Comparison of ENCODE assay signal across 20 mouse cellular contexts in genomic region chr11:67599141-67599540, GRCm38 (mm10).
A peak's percentile ranks its signal among the peaks of the same experiment; 100 is the strongest.
DNase-seq lines count a peak whose midpoint lies in the region; ATAC-seq and TF ChIP-seq lines count a peak whose summit lies in the region.
"Had no signal": no experiment of that assay in that cellular context is flagged by ENCODE, and none has a peak within 500 bp of the region (broad histone marks: within the 10 kb centered on the region; RNA-seq: fewer than 3 reads in every experiment).

No protein-coding gene starts in this region.

- TF ChIP-seq CTCF in midbrain, postnatal 0 days (IDR thresholded peaks at IDR 0.05) = no peak
- no peak for TF ChIP-seq CTCF in cortical plate, adult 2 months (IDR thresholded peaks at IDR 0.05; ENCODE audit: extremely low read depth, insufficient read depth, low read length)
- TF ChIP-seq CTCF in liver, postnatal 0 days (IDR thresholded peaks at IDR 0.05; ENCODE audit: low read depth) = no peak

- no peak overlapping the region for H3K27ac ChIP-seq in midbrain, postnatal 0 days (ENCODE audit: low read depth, low read length)
- no peak overlapping the region for H3K27ac ChIP-seq in midbrain, embryonic 14.5 days (replicated peaks; ENCODE audit: low read depth, low read length)
- peak overlapping the region; percentile 81; the same call in 1 of the 2 replicates for H3K27ac ChIP-seq in cortical plate, adult 2 months (ENCODE audit: insufficient read depth, low read length)
- no peak overlapping the region for H3K27ac ChIP-seq in forebrain, embryonic 14.5 days (ENCODE audit: low read depth, low read length)
- no peak overlapping the region for H3K27ac ChIP-seq in liver, postnatal 0 days (ENCODE audit: low read depth)
- H3K27ac ChIP-seq: embryonic facial prominence, embryonic 13.5 days; heart, embryonic 10.5 days; hindbrain, embryonic 12.5 days; hindbrain, postnatal 0 days had no signal

- no peak for DNase-seq in midbrain, postnatal 0 days (ENCODE audit: low spot score)
- no peak for DNase-seq in midbrain, embryonic 14.5 days
- DNase-seq in forebrain, embryonic 14.5 days (ENCODE audit: low spot score) = peak; percentile 82
- no peak for DNase-seq in urinary bladder, postnatal 36 days (ENCODE audit: low spot score in 2 of 2)
- DNase-seq in liver, postnatal 0 days = no peak
- DNase-seq in layer of hippocampus, postnatal 10 days (ENCODE audit: low spot score in 2 of 2) = no peak
- DNase-seq: adrenal gland, adult 8-10 months; adrenal gland, postnatal 36 days; cerebellum, adult 11 months; cerebellum, adult 9-10 months; cerebellum, postnatal 25 days; gastrocnemius, postnatal 10 days; heart, adult 18-20 months; heart, postnatal 10 days; heart, postnatal 4 days had no signal

- no peak overlapping the region for H3K9ac ChIP-seq in midbrain, postnatal 0 days (replicated peaks; ENCODE audit: low read length, poor library complexity, severe bottlenecking)
- no peak overlapping the region for H3K9ac ChIP-seq in midbrain, embryonic 14.5 days (replicated peaks; ENCODE audit: low read length)
- no peak overlapping the region for H3K9ac ChIP-seq in forebrain, embryonic 14.5 days (ENCODE audit: low read length)
- H3K9ac ChIP-seq in liver, postnatal 0 days (replicated peaks) = no peak overlapping the region
- H3K9ac ChIP-seq: embryonic facial prominence, embryonic 13.5 days; hindbrain, embryonic 12.5 days had no signal

- no peaks in the 10 kb centered on the region for H3K27me3 ChIP-seq in midbrain, postnatal 0 days (ENCODE audit: insufficient read depth, low read length)
- no peaks in the 10 kb centered on the region for H3K27me3 ChIP-seq in midbrain, embryonic 14.5 days (ENCODE audit: control insufficient read depth, insufficient read depth, low read length)
- H3K27me3 ChIP-seq in forebrain, embryonic 14.5 days (replicated peaks; ENCODE audit: control insufficient read depth, insufficient read depth, low read length) = no peaks in the 10 kb centered on the region
- H3K27me3 ChIP-seq in liver, postnatal 0 days (ENCODE audit: insufficient read depth, low read length) = no peaks in the 10 kb centered on the region
- H3K27me3 ChIP-seq: embryonic facial prominence, embryonic 13.5 days; hindbrain, embryonic 12.5 days had no signal

- H3K4me3 ChIP-seq in midbrain, postnatal 0 days (ENCODE audit: low read depth, low read length) = no peak overlapping the region
- no peak overlapping the region for H3K4me3 ChIP-seq in midbrain, embryonic 14.5 days (replicated peaks; ENCODE audit: low read depth, low read length)
- peak overlapping the region; percentile 83 for H3K4me3 ChIP-seq in cortical plate, adult 2 months (ENCODE audit: insufficient read depth, low read length)
- H3K4me3 ChIP-seq in forebrain, embryonic 14.5 days (ENCODE audit: low read depth, low read length) = no peak overlapping the region
- no peak overlapping the region for H3K4me3 ChIP-seq in liver, postnatal 0 days (ENCODE audit: low read depth, low read length)
- H3K4me3 ChIP-seq: embryonic facial prominence, embryonic 13.5 days; heart, embryonic 10.5 days; hindbrain, embryonic 12.5 days had no signal

- no peak for ATAC-seq in midbrain, postnatal 0 days (ENCODE audit: low FRiP score)
- no peak for ATAC-seq in midbrain, embryonic 14.5 days (ENCODE audit: low FRiP score, low TSS enrichment)
- peak; percentile 44 for ATAC-seq in forebrain, embryonic 14.5 days
- ATAC-seq in liver, postnatal 0 days = no peak
- ATAC-seq: hindbrain, postnatal 0 days had no signal

- peaks cover 17% of the 10 kb centered on the region; the same call in 1 of the 2 replicates for H3K4me1 ChIP-seq in midbrain, postnatal 0 days (ENCODE audit: insufficient read depth, low read length)
- peaks cover 13% of the 10 kb centered on the region for H3K4me1 ChIP-seq in midbrain, embryonic 14.5 days (ENCODE audit: control insufficient read depth, insufficient read depth, low read length)
- H3K4me1 ChIP-seq in cortical plate, adult 2 months (ENCODE audit: control insufficient read depth, insufficient read depth, low read length) = peaks cover 14% of the 10 kb centered on the region
- peaks cover 40% of the 10 kb centered on the region for H3K4me1 ChIP-seq in forebrain, embryonic 14.5 days (ENCODE audit: control insufficient read depth, insufficient read depth, low read length)
- no peaks in the 10 kb centered on the region for H3K4me1 ChIP-seq in liver, postnatal 0 days (ENCODE audit: insufficient read depth)

- 42% methylated on average over 1 of the region's 1 CpGs for WGBS in midbrain, postnatal 0 days
- 58% methylated on average over 1 of the region's 1 CpGs for WGBS in midbrain, embryonic 14.5 days
- WGBS in forebrain, embryonic 14.5 days = 0% methylated on average over 1 of the region's 1 CpGs
- WGBS in liver, postnatal 0 days (ENCODE audit: insufficient replicate concordance) = 74% methylated on average over 1 of the region's 1 CpGs

- no peak for TF ChIP-seq POLR2A in cortical plate, adult 2 months (IDR thresholded peaks at IDR 0.05; ENCODE audit: extremely low read depth, insufficient read depth, low read length)

- H3K36me3 ChIP-seq in midbrain, postnatal 0 days (ENCODE audit: insufficient read depth, low read length) = no peaks in the 10 kb centered on the region
- no peaks in the 10 kb centered on the region for H3K36me3 ChIP-seq in midbrain, embryonic 14.5 days (ENCODE audit: control insufficient read depth, insufficient read depth, low read length)
- no peaks in the 10 kb centered on the region for H3K36me3 ChIP-seq in forebrain, embryonic 14.5 days (ENCODE audit: control insufficient read depth, insufficient read depth, low read length)
- H3K36me3 ChIP-seq in liver, postnatal 0 days (replicated peaks; ENCODE audit: insufficient read depth, low read length) = no peaks in the 10 kb centered on the region
- H3K36me3 ChIP-seq: embryonic facial prominence, embryonic 13.5 days; heart, embryonic 10.5 days; hindbrain, embryonic 12.5 days had no signal

- no peaks in the 10 kb centered on the region for H3K9me3 ChIP-seq in midbrain, postnatal 0 days (ENCODE audit: low read length)
- no peaks in the 10 kb centered on the region for H3K9me3 ChIP-seq in midbrain, embryonic 14.5 days (ENCODE audit: control insufficient read depth, low read length)
- H3K9me3 ChIP-seq in forebrain, embryonic 14.5 days (replicated peaks; ENCODE audit: control insufficient read depth, low read length) = no peaks in the 10 kb centered on the region
- H3K9me3 ChIP-seq in liver, postnatal 0 days (ENCODE audit: low read length) = no peaks in the 10 kb centered on the region
- H3K9me3 ChIP-seq: embryonic facial prominence, embryonic 13.5 days; heart, embryonic 10.5 days; hindbrain, embryonic 12.5 days had no signal

- peak overlapping the region; percentile 28; the same call in 1 of the 2 replicates for H3K4me2 ChIP-seq in midbrain, postnatal 0 days (ENCODE audit: low read depth, low read length, poor library complexity, severe bottlenecking)
- H3K4me2 ChIP-seq in midbrain, embryonic 14.5 days (ENCODE audit: low read length) = no peak overlapping the region
- H3K4me2 ChIP-seq in forebrain, embryonic 14.5 days (ENCODE audit: low read length) = peak overlapping the region; percentile 28
- H3K4me2 ChIP-seq in liver, postnatal 0 days (ENCODE audit: low read depth, low read length) = no peak overlapping the region
- H3K4me2 ChIP-seq: embryonic facial prominence, embryonic 13.5 days; hindbrain, embryonic 12.5 days had no signal

- no peak for TF ChIP-seq EP300 in liver, postnatal 0 days (IDR thresholded peaks at IDR 0.05; ENCODE audit: low read depth)

Comparison
In these comparisons a context has a peak if more than half of its experiments do, and no peak if none do; other contexts are left out.
1. H3K4me2 ChIP-seq: peak in midbrain, postnatal 0 days (single experiment) and forebrain, embryonic 14.5 days (single experiment); none in midbrain, embryonic 14.5 days (single experiment) and liver, postnatal 0 days (single experiment).